Mouse (Mus musculus): Measurements from ENCODE around the gene Fkbp7. TPM values are rescaled to one million over a fixed set of nuclear protein-coding genes. Genes with fewer than 3 reads are reported as not detected.

The Fkbp7 gene
- polyA plus RNA-seq, 1 experiment, result 10.0 TPM

- no peak for TF ChIP-seq CTCF (IDR thresholded peaks at IDR 0.05; ENCODE audit: low read depth, low read length)
- no peak for TF ChIP-seq EP300 (IDR thresholded peaks at IDR 0.05; ENCODE audit: insufficient read depth, low read depth, low read length)
- no peak for TF ChIP-seq POLR2A (IDR thresholded peaks at IDR 0.05; ENCODE audit: insufficient read depth, low read length)
- Histone ChIP-seq H3K36me3 (ENCODE audit: control insufficient read depth, insufficient read depth, low read length, poor library complexity, severe bottlenecking) (no peaks in the 10 kb centered on the region), H3K27ac (ENCODE audit: insufficient read depth, low read length) (no peak overlapping the region), H3K9ac (ENCODE audit: low read depth, poor library complexity, severe bottlenecking) (no peak overlapping the region), H3K4me3 (ENCODE audit: low read depth, low read length) (no peak overlapping the region), H3K27me3 (ENCODE audit: control insufficient read depth, insufficient read depth, low read length, poor library complexity, severe bottlenecking) (no peaks in the 10 kb centered on the region), H3K4me1 (ENCODE audit: control insufficient read depth, insufficient read depth, low read length) (no peaks in the 10 kb centered on the region), H3K9me3 (replicated peaks; ENCODE audit: control insufficient read depth, insufficient read depth, low read length, poor library complexity, severe bottlenecking) (peaks cover 12% of the 10 kb centered on the region)
Observed at GRCm38 (mm10) chr2:76621724-76622123, 51.2 kb downstream of the Fkbp7 start.

- TF ChIP-seq CTCF (IDR thresholded peaks at IDR 0.05; ENCODE audit: low read depth, low read length), result no peak
- no peak for TF ChIP-seq EP300 (IDR thresholded peaks at IDR 0.05; ENCODE audit: insufficient read depth, low read depth, low read length)
- no peak for TF ChIP-seq POLR2A (IDR thresholded peaks at IDR 0.05; ENCODE audit: insufficient read depth, low read length)
Observed at GRCm38 (mm10) chr2:76620188-76620587, 52.7 kb downstream of the Fkbp7 start.

GRCm38 (mm10) chr2:76618078-76618477, 54.8 kb downstream of the Fkbp7 start:
- Histone ChIP-seq H3K9ac (ENCODE audit: low read depth, poor library complexity, severe bottlenecking) (no peak overlapping the region), H3K27ac (ENCODE audit: insufficient read depth, low read length) (no peak overlapping the region), H3K36me3 (ENCODE audit: control insufficient read depth, insufficient read depth, low read length, poor library complexity, severe bottlenecking) (no peaks in the 10 kb centered on the region), H3K4me1 (ENCODE audit: control insufficient read depth, insufficient read depth, low read length) (no peaks in the 10 kb centered on the region), H3K4me3 (ENCODE audit: low read depth, low read length) (no peak overlapping the region), H3K27me3 (ENCODE audit: control insufficient read depth, insufficient read depth, low read length, poor library complexity, severe bottlenecking) (no peaks in the 10 kb centered on the region), H3K9me3 (replicated peaks; ENCODE audit: control insufficient read depth, insufficient read depth, low read length, poor library complexity, severe bottlenecking) (no peaks in the 10 kb centered on the region)
- no peak for TF ChIP-seq POLR2A (IDR thresholded peaks at IDR 0.05; ENCODE audit: insufficient read depth, low read length)
- no peak for TF ChIP-seq CTCF (IDR thresholded peaks at IDR 0.05; ENCODE audit: low read depth, low read length)
- no peak for TF ChIP-seq EP300 (IDR thresholded peaks at IDR 0.05; ENCODE audit: insufficient read depth, low read depth, low read length)

More at GRCm38 (mm10) chr2:76620188-76620587, 52.7 kb downstream of the Fkbp7 start:
- Histone ChIP-seq H3K4me1 (ENCODE audit: control insufficient read depth, insufficient read depth, low read length) (no peaks in the 10 kb centered on the region), H3K9ac (ENCODE audit: low read depth, poor library complexity, severe bottlenecking) (no peak overlapping the region), H3K4me3 (ENCODE audit: low read depth, low read length) (no peak overlapping the region), H3K27ac (ENCODE audit: insufficient read depth, low read length) (no peak overlapping the region), H3K36me3 (ENCODE audit: control insufficient read depth, insufficient read depth, low read length, poor library complexity, severe bottlenecking) (no peaks in the 10 kb centered on the region), H3K27me3 (ENCODE audit: control insufficient read depth, insufficient read depth, low read length, poor library complexity, severe bottlenecking) (no peaks in the 10 kb centered on the region), H3K9me3 (replicated peaks; ENCODE audit: control insufficient read depth, insufficient read depth, low read length, poor library complexity, severe bottlenecking) (0 out of 2 replicates have a peak, but pooled peaks cover 4% of the 10 kb centered on the region)

Other genes with a start within 250 kb of the Fkbp7 start
- 24.4 and 25.6 TPM in 2 replicates for gene Prkra, start 25.1 kb downstream of the Fkbp7 start, polyA plus RNA-seq (2011; ENCODE audit: insufficient read depth, insufficient read length, low read depth, missing spikeins)
- not detected in 2 replicates for gene Pjvk, start 24.6 kb downstream of the Fkbp7 start, polyA plus RNA-seq (2011; ENCODE audit: insufficient read depth, insufficient read length, low read depth, missing spikeins)
- gene Plekha3, start 2.2 kb upstream of the Fkbp7 start, polyA plus RNA-seq (2011; ENCODE audit: insufficient read depth, insufficient read length, low read depth, missing spikeins), result 33.6 and 38.0 TPM in 2 replicates